Mouse (Mus musculus): Measurements from ENCODE around the gene Ascl5.

Ascl5 gene

DNA sequence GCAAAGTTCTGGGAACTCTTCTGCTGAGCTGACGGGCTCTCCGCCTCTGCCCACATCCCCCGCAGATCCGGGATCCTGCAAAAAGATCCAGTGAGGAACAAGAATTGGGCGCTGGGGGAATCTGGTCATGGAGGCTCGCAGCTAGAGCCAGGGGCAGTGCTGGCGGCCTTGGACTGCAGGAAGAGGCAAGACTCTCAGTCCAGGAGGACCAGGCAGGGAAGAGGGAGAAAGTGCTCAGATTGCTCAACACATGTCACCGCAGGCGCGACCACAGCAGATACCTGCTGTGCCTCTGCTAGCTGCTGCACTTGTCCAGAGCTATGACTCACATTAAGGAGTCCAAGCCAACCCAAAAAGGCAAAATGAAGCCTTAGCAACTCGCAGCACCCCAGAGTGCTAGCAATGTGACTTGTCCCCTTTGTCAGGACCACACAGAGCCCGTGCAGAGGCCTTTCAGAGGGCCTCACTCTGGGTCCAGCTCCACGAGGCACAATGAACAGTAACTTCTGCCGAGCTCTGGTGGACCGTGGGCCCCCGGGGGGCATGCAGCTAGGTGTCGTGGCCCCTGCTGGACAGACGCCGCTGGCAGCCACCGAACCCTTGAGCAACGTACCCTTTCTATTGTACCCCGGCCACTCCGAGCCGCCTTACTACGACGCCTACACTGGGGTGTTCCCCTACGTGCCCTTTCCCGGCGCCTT is at the start of gene Ascl5:
Ascl5 (plus strand) TSS at position 493 of the 701 bp plus-strand sequence.
- in situ Hi-C loops (cut with MboI; ENCODE audit: low sequenced_read_pairs): no loop called here

- in situ Hi-C loops (cut with MboI; ENCODE audit: low sequenced_read_pairs): no loop called here
Observed at GRCm38 (mm10) chr1:136001438-136001837, 49.2 kb upstream of the Ascl5 start.

GRCm38 (mm10) chr1:136006292-136006748 is 44.3 kb upstream of the Ascl5 start, which contains the start of gene Igfn1:
Gene Igfn1, minus strand, starts transcription at chr1:136006342.
- in situ Hi-C loops (cut with MboI; ENCODE audit: low sequenced_read_pairs): no loop called here

- in situ Hi-C loops (cut with MboI; ENCODE audit: low sequenced_read_pairs): no loop called here
Observed at GRCm38 (mm10) chr1:136007211-136008158, 43.1 kb upstream of the Ascl5 start, which contains the start of gene Tmem9. Gene Tmem9, plus strand, starts transcription at chr1:136008150.

- in situ Hi-C loops (cut with MboI; ENCODE audit: low sequenced_read_pairs): no loop called here
Observed at GRCm38 (mm10) chr1:136008159-136008533, 42.5 kb upstream of the Ascl5 start.

- in situ Hi-C loops (cut with MboI; ENCODE audit: low sequenced_read_pairs): no loop called here
Observed at GRCm38 (mm10) chr1:136010247-136010646, 40.4 kb upstream of the Ascl5 start.

DNA sequence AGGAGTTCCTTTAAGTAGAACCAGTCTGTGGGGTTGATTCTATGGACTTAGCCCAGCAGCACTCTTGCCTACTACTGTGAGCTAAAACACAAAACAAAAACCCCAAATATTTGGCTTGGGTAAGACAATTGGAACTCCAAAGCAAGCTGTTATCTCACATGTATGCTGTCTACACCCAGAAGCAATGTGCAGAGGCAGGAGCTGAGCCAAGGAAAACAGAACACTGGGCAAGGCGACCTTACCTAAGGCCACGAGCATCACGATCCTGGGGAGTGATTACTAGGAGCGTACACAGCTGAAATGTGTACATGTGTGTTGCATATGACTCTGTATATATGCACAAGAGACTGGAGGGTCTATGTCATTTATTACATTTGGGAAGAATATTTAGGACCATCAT is 37.1 kb upstream of the Ascl5 start:
- in situ Hi-C loops (cut with MboI; ENCODE audit: low sequenced_read_pairs): no loop called here

GRCm38 (mm10) chr1:136014796-136015502 is 35.7 kb upstream of the Ascl5 start:
- in situ Hi-C loops (cut with MboI; ENCODE audit: low sequenced_read_pairs): no loop called here

- in situ Hi-C loops (cut with MboI; ENCODE audit: low sequenced_read_pairs): no loop called here
Observed at GRCm38 (mm10) chr1:136017307-136017706, 33.3 kb upstream of the Ascl5 start.

GRCm38 (mm10) chr1:136017907-136018313 is 32.7 kb upstream of the Ascl5 start:
- in situ Hi-C loops (cut with MboI; ENCODE audit: low sequenced_read_pairs): no loop called here

DNA sequence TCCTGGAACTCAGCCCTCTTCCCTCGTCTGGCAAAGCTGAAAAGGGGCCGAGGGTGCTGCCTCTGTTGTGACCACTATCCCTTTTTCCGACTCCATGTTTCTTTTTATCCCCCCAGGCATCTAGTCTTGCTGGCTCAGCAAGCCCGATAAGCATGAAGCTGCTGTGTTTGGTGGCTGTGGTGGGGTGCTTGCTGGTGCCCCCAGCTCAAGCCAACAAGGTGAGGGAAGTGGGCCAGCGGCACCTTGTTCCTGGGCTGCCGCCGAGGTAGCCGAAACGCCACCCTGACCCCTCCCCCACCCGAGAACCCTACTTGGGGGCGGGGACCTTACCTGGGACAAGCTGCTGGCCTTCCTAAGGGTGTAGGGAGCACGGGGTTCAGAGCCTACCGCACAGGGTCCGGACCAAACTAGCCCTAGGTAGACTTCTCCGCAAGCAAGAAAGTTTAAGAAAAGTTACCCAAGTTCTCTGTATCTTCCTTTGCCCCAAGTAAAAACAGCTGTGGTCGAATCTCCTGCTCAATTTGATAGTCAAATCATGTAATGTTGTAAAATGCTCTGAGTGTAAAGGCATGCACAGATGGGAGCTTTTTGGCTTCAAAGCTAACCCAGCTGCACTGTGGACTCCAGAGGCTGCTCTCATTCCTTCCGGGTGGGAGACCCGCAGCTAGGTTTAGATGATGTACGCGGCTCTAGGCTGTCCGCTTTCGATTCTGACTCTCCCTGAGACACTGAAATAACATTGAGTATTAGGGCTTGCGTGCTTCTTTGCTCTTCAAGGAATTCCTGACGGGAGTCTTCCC is 32.0 kb upstream of the Ascl5 start:
- in situ Hi-C loops (cut with MboI; ENCODE audit: low sequenced_read_pairs): no loop called here

DNA sequence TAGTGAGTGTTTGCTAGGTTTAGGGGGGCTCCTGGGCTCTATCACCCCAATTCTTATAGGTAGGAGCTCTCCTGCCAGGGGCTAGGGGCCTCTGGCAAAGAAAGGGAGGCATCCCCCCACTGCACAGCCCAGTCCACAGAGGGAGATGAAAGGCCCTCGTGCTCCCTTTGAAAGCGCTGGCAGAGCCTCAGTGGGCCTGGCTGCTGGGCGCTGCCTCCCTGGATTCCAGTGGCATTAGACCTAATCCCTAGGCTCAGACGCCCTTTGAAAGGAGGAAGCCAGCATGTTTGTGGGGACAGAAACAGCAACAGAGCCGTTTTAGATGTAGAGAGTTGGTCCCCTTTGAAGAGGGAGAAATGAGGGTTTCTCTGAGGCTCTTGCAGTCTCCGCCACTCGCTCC is 20.4 kb upstream of the Ascl5 start:
- in situ Hi-C loops (cut with MboI; ENCODE audit: low sequenced_read_pairs): no loop called here

DNA sequence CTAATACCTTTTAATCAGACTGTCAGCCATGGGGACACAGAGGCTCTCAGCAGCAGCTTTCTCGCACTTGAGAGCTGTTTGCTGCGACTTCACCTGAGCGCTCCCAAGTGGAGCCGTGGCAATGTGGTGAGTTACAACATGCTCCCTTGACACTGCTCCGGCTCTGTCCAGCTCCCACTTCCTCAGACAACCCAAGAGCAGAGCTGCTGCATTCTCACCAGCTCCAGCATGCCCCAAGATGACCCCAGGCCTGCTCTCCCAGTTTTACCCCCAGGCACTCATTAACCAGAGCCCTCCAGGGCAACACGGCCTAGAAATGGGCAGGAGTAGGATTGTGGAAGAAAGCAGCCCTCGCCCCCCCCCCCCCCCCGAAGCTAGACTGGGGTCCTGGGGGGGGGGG is 18.9 kb upstream of the Ascl5 start:
- in situ Hi-C loops (cut with MboI; ENCODE audit: low sequenced_read_pairs): no loop called here

DNA sequence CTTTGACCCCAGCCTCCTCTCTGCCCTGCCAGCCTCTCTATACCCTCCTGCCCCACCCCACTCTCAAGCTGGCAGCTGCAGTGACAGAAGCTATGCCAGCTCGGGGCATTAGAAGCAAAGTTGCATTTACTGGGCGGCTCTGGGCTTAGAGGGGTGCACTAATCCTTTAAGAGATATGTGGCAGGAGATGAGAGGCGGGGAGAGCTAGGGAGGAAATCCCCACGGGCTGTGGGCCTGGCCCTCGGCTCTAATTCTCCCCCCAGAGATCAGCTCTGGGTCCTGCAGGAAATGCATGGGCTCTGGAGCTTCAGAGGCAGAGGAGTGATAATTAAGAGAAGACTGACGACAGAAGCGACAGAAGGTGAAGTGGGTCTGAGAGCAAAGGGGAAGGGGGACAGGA is 17.6 kb upstream of the Ascl5 start:
- in situ Hi-C loops (cut with MboI; ENCODE audit: low sequenced_read_pairs): no loop called here

DNA sequence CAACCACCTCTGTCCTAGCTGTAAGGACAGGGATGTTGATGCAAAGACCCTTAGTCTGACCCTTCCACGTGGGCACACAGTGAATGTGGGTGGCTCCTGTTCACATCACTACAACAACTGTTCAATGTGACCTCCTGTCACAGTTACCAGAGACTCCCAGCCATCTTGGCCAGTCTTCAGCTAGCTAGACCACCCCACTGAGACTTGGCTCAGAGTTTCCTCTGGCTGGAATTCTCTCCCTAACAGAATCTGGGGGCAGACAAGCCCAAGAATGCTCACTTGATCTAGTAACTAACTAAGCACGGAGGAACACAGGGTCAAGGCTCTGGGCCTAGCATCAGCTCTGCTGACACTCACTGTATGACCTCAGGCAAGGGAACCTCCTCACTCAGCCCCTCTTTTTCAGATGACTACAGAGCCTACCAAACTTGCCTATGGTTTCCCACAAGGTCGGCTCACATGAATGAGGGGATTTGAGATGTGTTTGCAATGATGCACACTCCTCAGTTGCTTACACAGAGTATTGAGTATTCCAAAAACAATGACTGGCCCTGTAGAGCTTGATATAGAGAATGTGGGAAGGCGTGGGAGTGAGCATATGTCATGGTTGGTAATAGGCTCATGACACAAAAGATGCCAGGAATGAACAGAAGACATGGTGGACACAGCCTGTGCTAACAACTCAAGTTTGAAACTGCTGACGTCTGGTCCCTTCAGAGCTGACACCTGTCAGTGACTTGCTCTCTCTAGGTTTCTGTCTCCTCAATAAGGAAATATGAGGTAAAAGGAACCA is 11.7 kb upstream of the Ascl5 start:
- in situ Hi-C loops (cut with MboI; ENCODE audit: low sequenced_read_pairs): no loop called here

DNA sequence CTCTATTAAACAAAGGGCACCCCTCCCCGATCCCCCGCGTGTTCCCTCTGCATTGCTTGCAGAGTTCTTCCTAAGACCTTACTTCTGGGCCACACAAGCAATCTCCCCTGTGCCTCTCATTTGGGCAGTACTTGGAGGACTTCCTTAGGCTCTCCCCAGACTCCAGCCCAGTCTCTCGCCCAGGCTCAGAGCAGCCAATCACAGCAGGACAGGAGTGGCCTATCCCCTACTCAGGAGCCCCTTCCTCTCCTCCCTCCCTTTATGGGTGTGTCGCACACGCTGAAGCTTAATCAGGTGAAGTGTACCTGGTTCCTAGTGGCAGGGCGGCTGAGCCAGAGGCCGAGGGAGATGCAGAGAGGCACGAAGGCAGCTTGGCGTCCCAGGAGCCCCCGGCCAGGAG is 10.2 kb upstream of the Ascl5 start:
- in situ Hi-C loops (cut with MboI; ENCODE audit: low sequenced_read_pairs): no loop called here

GRCm38 (mm10) chr1:136040874-136041273 is 9.7 kb upstream of the Ascl5 start:
- in situ Hi-C loops (cut with MboI; ENCODE audit: low sequenced_read_pairs): no loop called here

DNA sequence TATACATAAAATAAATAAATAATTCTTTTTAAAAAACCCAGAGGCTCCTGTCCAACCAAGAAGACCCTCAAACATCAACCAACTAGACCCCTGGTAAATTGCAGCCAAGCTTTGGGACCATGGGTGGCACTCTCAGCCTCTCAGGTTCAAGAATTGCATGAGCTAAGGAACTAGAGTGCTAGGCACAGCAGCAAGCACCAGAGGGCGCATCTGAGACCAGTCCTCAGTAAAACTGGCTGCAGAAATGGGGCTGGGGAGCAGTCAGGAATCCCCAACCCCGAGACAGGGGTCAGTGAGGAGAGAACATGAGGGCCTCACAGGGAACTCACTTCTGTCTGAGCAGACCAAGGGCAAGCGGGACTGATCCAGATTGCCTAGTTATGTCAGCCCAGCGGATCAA is 4.8 kb upstream of the Ascl5 start:
- in situ Hi-C loops (cut with MboI; ENCODE audit: low sequenced_read_pairs): no loop called here

DNA sequence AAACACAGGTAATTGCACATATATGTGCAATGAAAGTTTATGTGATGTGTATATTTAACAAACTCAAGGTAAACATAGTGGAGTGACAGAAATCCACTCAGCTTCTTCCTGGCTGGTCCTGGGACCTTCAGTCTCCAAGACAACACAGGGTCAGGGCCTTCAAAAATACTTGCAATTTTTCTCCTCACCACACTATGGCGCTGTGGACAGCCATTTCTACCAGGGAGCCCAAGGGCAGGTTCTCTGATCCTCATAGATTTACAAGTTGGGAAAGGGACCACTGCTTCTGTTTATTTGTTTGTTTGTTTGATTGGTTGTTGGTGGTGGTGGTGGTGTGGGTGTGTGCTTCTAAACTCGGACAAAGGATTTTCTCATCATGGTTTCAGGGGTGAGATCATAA is 3.2 kb upstream of the Ascl5 start:
- in situ Hi-C loops (cut with MboI; ENCODE audit: low sequenced_read_pairs): no loop called here

DNA sequence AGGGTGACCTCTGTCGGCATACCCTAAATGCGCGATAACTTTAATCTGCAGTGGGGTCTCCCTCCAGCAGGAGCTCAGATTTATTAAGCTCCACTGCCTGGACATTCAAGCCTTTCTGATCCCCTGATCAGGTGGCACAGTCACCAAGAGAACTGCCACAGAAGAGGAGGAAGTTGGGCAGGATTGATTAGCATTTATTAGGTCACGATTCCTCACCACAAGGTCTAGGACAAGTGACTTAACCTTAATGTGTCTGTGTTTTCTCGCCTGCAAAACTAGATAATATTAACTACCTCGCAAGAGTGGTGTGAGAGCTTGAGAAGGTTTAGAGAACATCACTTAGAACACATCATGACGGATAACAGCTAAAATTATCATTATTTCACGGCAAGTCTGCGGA is 2.7 kb upstream of the Ascl5 start:
- in situ Hi-C loops (cut with MboI; ENCODE audit: low sequenced_read_pairs): no loop called here

Measured in CH12F3 (cell line).